Mouse (Mus musculus) neural tube, embryonic 11.5 days (tissue): ENCODE data around the gene Abhd17b. TPM values are rescaled to one million over a fixed set of nuclear protein-coding genes. Genes with fewer than 3 reads are reported as not detected.
A peak's percentile ranks its signal among the peaks of the same experiment; 100 is the strongest.

Source experiments
- ATAC-seq: fragments of 200-750 bp; cut with Nextera tagmentation; 2 replicates; pipeline ENCODE4 v1.8.0; 2017; ENCODE audit warnings: moderate number of reproducible peaks, mild to moderate bottlenecking, moderate TSS enrichment, moderate library complexity; ENCODE audit not compliant: insufficient read depth, low FRiP score, low TSS enrichment
- DNase-seq: peaks from one replicate; pipeline ENCODE4 v3.0.0-alpha.2; 2015; ENCODE audit warnings: low spot score
- H3K27ac ChIP-seq: fragments of 300-500 bp; sonication (generic); 2 replicates; pipeline ENCODE4 v1.5.1; 2014; ENCODE audit warnings: low read depth, mild to moderate bottlenecking, low read length
- H3K27me3 ChIP-seq: fragments of 300-500 bp; sonication (generic); 2 replicates; pipeline ENCODE4 v1.6.1; 2014; ENCODE audit warnings: mild to moderate bottlenecking, low read length, mixed read lengths; ENCODE audit not compliant: control insufficient read depth, insufficient read depth
- H3K36me3 ChIP-seq: fragments of 300-500 bp; sonication (generic); 2 replicates; pipeline ENCODE4 v1.6.1; 2014; ENCODE audit warnings: mild to moderate bottlenecking, low read length, moderate library complexity, mixed read lengths; ENCODE audit not compliant: control insufficient read depth, insufficient read depth
- H3K4me1 ChIP-seq: fragments of 300-500 bp; sonication (generic); 2 replicates; pipeline ENCODE4 v1.6.1; 2014; ENCODE audit warnings: low read length, mixed read lengths; ENCODE audit not compliant: control insufficient read depth, insufficient read depth
- H3K4me2 ChIP-seq: fragments of 300-500 bp; sonication (generic); 2 replicates; pipeline ENCODE4 v1.6.1; 2014; ENCODE audit warnings: low read depth, mild to moderate bottlenecking, moderate library complexity
- H3K4me3 ChIP-seq: fragments of 300-500 bp; sonication (generic); 2 replicates; pipeline ENCODE4 v1.5.1; 2014; ENCODE audit warnings: low read depth, low read length
- H3K9ac ChIP-seq: fragments of 300-500 bp; sonication (generic); 2 replicates; pipeline ENCODE4 v1.6.1; 2014; ENCODE audit warnings: mild to moderate bottlenecking, low read length
- H3K9me3 ChIP-seq: fragments of 300-500 bp; sonication (generic); 2 replicates; pipeline ENCODE4 v1.6.1; 2016; ENCODE audit warnings: low read length; ENCODE audit not compliant: control insufficient read depth
- WGBS: fragments of 180-500 bp; shearing (Covaris S2); extraction: QIAGEN DNeasy Blood & Tissue Kit; methylation state at CpG from one replicate; pipeline ENCODE4 v1.1.7; 2014; 5-methylcytosine and 5-hydroxymethylcytosine counted together
- polyA plus RNA-seq: library from polyadenylated mRNA; unstranded; fragments of >200 nt; fragmentation: Nextera tagmentation; extraction: Ambion mirVana; gene quantifications from 2 replicates; pipeline ENCODE4 v1.2.1, GENCODE M21; 2014

Gene Abhd17b
- polyA plus RNA-seq, result 44.1 and 44.2 TPM in 2 replicates

- no peaks in the 10 kb centered on the region for H3K9me3 ChIP-seq
- peak within 1 kb of the TSS; percentile 95 for H3K9ac ChIP-seq
- peak within 1 kb of the TSS; percentile 92 for H3K4me3 ChIP-seq
- H3K4me1 ChIP-seq, result peaks cover 12% of the 10 kb centered on the region; the same call in 1 of the 2 replicates
- ATAC-seq, result peak; percentile 65
- H3K27me3 ChIP-seq, result no peaks in the 10 kb centered on the region
- under 1% methylated on average over 58 of the region's 105 CpGs for WGBS
- no peaks in the 10 kb centered on the region for H3K36me3 ChIP-seq
- DNase-seq, result peak; percentile 70
- H3K4me2 ChIP-seq, result peak within 1 kb of the TSS; percentile 73
- peak within 1 kb of the TSS; percentile 99 for H3K27ac ChIP-seq
These were observed at the start of gene Abhd17b for GRCm38 (mm10) chr19:21653172-21653981. TSS of gene Abhd17b (plus strand) at chr19:21653185.

- Histone ChIP-seq H3K9ac (no peak overlapping the region), H3K4me1 (no peaks in the 10 kb centered on the region), H3K4me3 (no peak overlapping the region), H3K27ac (no peak overlapping the region), H3K27me3 (no peaks in the 10 kb centered on the region), H3K36me3 (no peaks in the 10 kb centered on the region), H3K9me3 (no peaks in the 10 kb centered on the region), H3K4me2 (no peak overlapping the region)
- ATAC-seq (no peak), DNase-seq (no peak)
- WGBS, result 69% methylated on average over 3 of the region's 3 CpGs
These were observed 49.1 kb upstream of the Abhd17b start for GRCm38 (mm10) chr19:21603836-21604235.

- H3K36me3 ChIP-seq, result no peaks in the 10 kb centered on the region
These were observed 47.7 kb upstream of the Abhd17b start for GRCm38 (mm10) chr19:21605294-21605693.

GRCm38 (mm10) chr19:21610240-21610639, 42.7 kb upstream of the Abhd17b start:
- Histone ChIP-seq H3K4me1 (no peaks in the 10 kb centered on the region), H3K27ac (no peak overlapping the region), H3K27me3 (no peaks in the 10 kb centered on the region), H3K9ac (no peak overlapping the region), H3K9me3 (no peaks in the 10 kb centered on the region), H3K4me2 (no peak overlapping the region), H3K4me3 (no peak overlapping the region), H3K36me3 (no peaks in the 10 kb centered on the region)
- ATAC-seq, result no peak
- no peak for DNase-seq
- 86% methylated on average over 6 of the region's 6 CpGs for WGBS

More at GRCm38 (mm10) chr19:21605294-21605693, 47.7 kb upstream of the Abhd17b start:
- Histone ChIP-seq H3K4me2 (no peak overlapping the region), H3K9ac (no peak overlapping the region), H3K4me3 (no peak overlapping the region), H3K9me3 (no peaks in the 10 kb centered on the region), H3K4me1 (no peaks in the 10 kb centered on the region), H3K27ac (no peak overlapping the region), H3K27me3 (no peaks in the 10 kb centered on the region)
- ATAC-seq (no peak), DNase-seq (no peak)
- WGBS, result 97% methylated on average over 3 of the region's 3 CpGs

GRCm38 (mm10) chr19:21611297-21611696, 41.7 kb upstream of the Abhd17b start:
- no peak for DNase-seq
- no peak overlapping the region for H3K4me2 ChIP-seq
- WGBS, result 74% methylated on average over 6 of the region's 6 CpGs

GRCm38 (mm10) chr19:21611725-21612575, 41.0 kb upstream of the Abhd17b start:
- Histone ChIP-seq H3K9me3 (no peaks in the 10 kb centered on the region), H3K4me1 (no peaks in the 10 kb centered on the region), H3K36me3 (no peaks in the 10 kb centered on the region), H3K27ac (no peak overlapping the region), H3K4me3 (no peak overlapping the region), H3K4me2 (no peak overlapping the region), H3K9ac (no peak overlapping the region), H3K27me3 (no peaks in the 10 kb centered on the region)
- ATAC-seq, result no peak
- WGBS, result 94% methylated on average over 9 of the region's 9 CpGs
- no peak for DNase-seq

More at GRCm38 (mm10) chr19:21611297-21611696, 41.7 kb upstream of the Abhd17b start:
- Histone ChIP-seq H3K27ac (no peak overlapping the region), H3K4me1 (no peaks in the 10 kb centered on the region), H3K36me3 (no peaks in the 10 kb centered on the region), H3K9me3 (no peaks in the 10 kb centered on the region), H3K9ac (no peak overlapping the region), H3K27me3 (no peaks in the 10 kb centered on the region), H3K4me3 (no peak overlapping the region)
- no peak for ATAC-seq

- Histone ChIP-seq H3K36me3 (no peaks in the 10 kb centered on the region), H3K9ac (no peak overlapping the region), H3K4me2 (no peak overlapping the region), H3K4me1 (no peaks in the 10 kb centered on the region), H3K4me3 (no peak overlapping the region), H3K27ac (no peak overlapping the region), H3K27me3 (no peaks in the 10 kb centered on the region), H3K9me3 (no peaks in the 10 kb centered on the region)
- DNase-seq (no peak), ATAC-seq (no peak)
- 91% methylated on average over 3 of the region's 3 CpGs for WGBS
These were observed 37.2 kb upstream of the Abhd17b start for GRCm38 (mm10) chr19:21615801-21616200.

GRCm38 (mm10) chr19:21623410-21624147, 29.4 kb upstream of the Abhd17b start:
- Histone ChIP-seq H3K4me3 (no peak overlapping the region), H3K4me1 (no peaks in the 10 kb centered on the region), H3K4me2 (no peak overlapping the region), H3K36me3 (no peaks in the 10 kb centered on the region), H3K9me3 (no peaks in the 10 kb centered on the region), H3K9ac (no peak overlapping the region), H3K27ac (no peak overlapping the region), H3K27me3 (no peaks in the 10 kb centered on the region)
- WGBS, result 62% methylated on average over 3 of the region's 3 CpGs
- ATAC-seq (no peak), DNase-seq (no peak)
